Mouse (Mus musculus): ENCODE measurements at regions not wholly inside any gene's neighbourhood (a gene's known extent, or its start where the extent isn't known, plus 50 kb on each side); places are given as distances from the start of the nearest gene placed in this dataset.

- Histone ChIP-seq H3K27me3 (replicated peaks) (no peaks in the 10 kb centered on the region), H3K9me3 (no peaks in the 10 kb centered on the region), H3K4me2 (replicated peaks) (no peak overlapping the region), H3K4me1 (peaks cover 3% of the 10 kb centered on the region), H3K4me3 (no peak overlapping the region), H3K27ac (no peak overlapping the region), H3K9ac (no peak overlapping the region), H3K36me3 (no peaks in the 10 kb centered on the region)
- no peak for ATAC-seq (ENCODE audit: low FRiP score, low read depth)
- WGBS = 67% methylated on average over 6 of the region's 6 CpGs
These were observed 247.6 kb downstream of the Zfp36l1 start for GRCm38 (mm10) chr12:79865179-79865552.

GRCm38 (mm10) chr12:79864346-79865178 is 248.3 kb downstream of the Zfp36l1 start:
- no peak for ATAC-seq (ENCODE audit: low FRiP score, low read depth)
- H3K4me2 ChIP-seq (replicated peaks) = no peak overlapping the region
- H3K4me1 ChIP-seq = peaks cover 9% of the 10 kb centered on the region
- no peaks in the 10 kb centered on the region for H3K9me3 ChIP-seq
- WGBS = 77% methylated on average over 20 of the region's 20 CpGs
- H3K27me3 ChIP-seq (replicated peaks) = no peaks in the 10 kb centered on the region
- no peak overlapping the region for H3K9ac ChIP-seq
- no peak overlapping the region for H3K4me3 ChIP-seq
- no peaks in the 10 kb centered on the region for H3K36me3 ChIP-seq
- H3K27ac ChIP-seq = no peak overlapping the region

Measured in neural tube, embryonic 12.5 days (tissue).